Mouse (Mus musculus): Measurements from ENCODE around the gene Rcn2.
"Not testable (repeated sequence)": the region's sequence is repeated elsewhere in the genome, so short reads cannot be mapped to it uniquely, and the experiment has no call there.

Rcn2 gene

GRCm38 (mm10) chr9:56041372-56042180 is at the start of gene Rcn2:
Gene Rcn2 (plus strand): TSS chr9:56041845.
- DNase-seq (ENCODE audit: low spot score): peak; percentile 96

- not testable (repeated sequence) for DNase-seq (ENCODE audit: low spot score)
These were observed 37.0 kb upstream of the Rcn2 start for GRCm38 (mm10) chr9:56004679-56005078.

- no peak for DNase-seq (ENCODE audit: low spot score)
These were observed 31.2 kb upstream of the Rcn2 start, which contains the start of gene 4930563M21Rik for GRCm38 (mm10) chr9:56010450-56010849. Gene 4930563M21Rik (minus strand): TSS chr9:56010550.

- no peak for DNase-seq (ENCODE audit: low spot score)
These were observed 16.9 kb upstream of the Rcn2 start for GRCm38 (mm10) chr9:56024772-56025171.

GRCm38 (mm10) chr9:56027292-56027691 is 14.4 kb upstream of the Rcn2 start:
- DNase-seq (ENCODE audit: low spot score): peak; percentile 78

- no peak for DNase-seq (ENCODE audit: low spot score)
These were observed 9.4 kb upstream of the Rcn2 start for GRCm38 (mm10) chr9:56032219-56032618.

GRCm38 (mm10) chr9:56042181-56042621 is 556 bp downstream of the Rcn2 start:
- no peak for DNase-seq (ENCODE audit: low spot score)

- DNase-seq (ENCODE audit: low spot score): no peak
These were observed 12.2 kb downstream of the Rcn2 start for GRCm38 (mm10) chr9:56053796-56054195.

- no peak for DNase-seq (ENCODE audit: low spot score)
These were observed 14.5 kb downstream of the Rcn2 start for GRCm38 (mm10) chr9:56056147-56056546.

- DNase-seq (ENCODE audit: low spot score): no peak
These were observed 20.7 kb downstream of the Rcn2 start for GRCm38 (mm10) chr9:56062336-56062735.

- DNase-seq (ENCODE audit: low spot score): no peak
These were observed 23.4 kb downstream of the Rcn2 start for GRCm38 (mm10) chr9:56065011-56065410.

GRCm38 (mm10) chr9:56067964-56068363 is 26.3 kb downstream of the Rcn2 start:
- no peak for DNase-seq (ENCODE audit: low spot score)

- no peak for DNase-seq (ENCODE audit: low spot score)
These were observed 27.0 kb downstream of the Rcn2 start for GRCm38 (mm10) chr9:56068630-56069029.

- no peak for DNase-seq (ENCODE audit: low spot score)
These were observed 31.2 kb downstream of the Rcn2 start for GRCm38 (mm10) chr9:56072861-56073260.

- no peak for DNase-seq (ENCODE audit: low spot score)
These were observed 33.2 kb downstream of the Rcn2 start for GRCm38 (mm10) chr9:56074863-56075262.

GRCm38 (mm10) chr9:56075264-56075663 is 33.6 kb downstream of the Rcn2 start:
- peak; percentile 84 for DNase-seq (ENCODE audit: low spot score)

GRCm38 (mm10) chr9:56075901-56076620 is 34.4 kb downstream of the Rcn2 start:
- DNase-seq (ENCODE audit: low spot score): no peak

- DNase-seq (ENCODE audit: low spot score): no peak
These were observed 37.9 kb downstream of the Rcn2 start for GRCm38 (mm10) chr9:56079587-56079986.

- DNase-seq (ENCODE audit: low spot score): no peak
These were observed 44.9 kb downstream of the Rcn2 start for GRCm38 (mm10) chr9:56086524-56086923.

GRCm38 (mm10) chr9:56089778-56090520 is 48.3 kb downstream of the Rcn2 start, which contains the start of gene Pstpip1:
Gene Pstpip1 (plus strand): TSS chr9:56089962.
- peak; percentile 70 for DNase-seq (ENCODE audit: low spot score)

GRCm38 (mm10) chr9:56090546-56091225 is 49.0 kb downstream of the Rcn2 start:
- no peak for DNase-seq (ENCODE audit: low spot score)

GRCm38 (mm10) chr9:56092102-56092501 is 50.5 kb downstream of the Rcn2 start:
- DNase-seq (ENCODE audit: low spot score): no peak

Measured in testis, postnatal 14 days (tissue).